Mouse (Mus musculus) bone marrow macrophage, adult 2 months (primary cell): ENCODE measurements at regions not wholly inside any gene's neighbourhood (a gene's known extent, or its start where the extent isn't known, plus 50 kb on each side); places are given as distances from the start of the nearest gene placed in this dataset.
A peak's percentile ranks its signal among the peaks of the same experiment; 100 is the strongest.

Source experiments
- H3K27ac ChIP-seq: 2 replicates; pipeline ENCODE4 v1.5.1; 2012; ENCODE audit warnings: low read depth, low read length; ENCODE audit not compliant: insufficient read depth
- H3K4me1 ChIP-seq: 2 replicates; pipeline ENCODE4 v1.6.1; 2012; ENCODE audit warnings: low read length; ENCODE audit not compliant: control insufficient read depth, insufficient read depth
- H3K4me3 ChIP-seq: 2 replicates; pipeline ENCODE4 v1.5.1; 2012; ENCODE audit warnings: mild to moderate bottlenecking, low read length, moderate library complexity; ENCODE audit not compliant: insufficient read depth
- CTCF ChIP-seq: IDR thresholded peaks from 2 replicates; pipeline ENCODE4 v1.5.1; 2012; ENCODE audit warnings: low read depth, mild to moderate bottlenecking, low read length, moderate library complexity
- POLR2A ChIP-seq: IDR thresholded peaks from 2 replicates; pipeline ENCODE4 v1.6.1; 2012; ENCODE audit warnings: mild to moderate bottlenecking, low read depth, low read length, borderline replicate concordance

DNA sequence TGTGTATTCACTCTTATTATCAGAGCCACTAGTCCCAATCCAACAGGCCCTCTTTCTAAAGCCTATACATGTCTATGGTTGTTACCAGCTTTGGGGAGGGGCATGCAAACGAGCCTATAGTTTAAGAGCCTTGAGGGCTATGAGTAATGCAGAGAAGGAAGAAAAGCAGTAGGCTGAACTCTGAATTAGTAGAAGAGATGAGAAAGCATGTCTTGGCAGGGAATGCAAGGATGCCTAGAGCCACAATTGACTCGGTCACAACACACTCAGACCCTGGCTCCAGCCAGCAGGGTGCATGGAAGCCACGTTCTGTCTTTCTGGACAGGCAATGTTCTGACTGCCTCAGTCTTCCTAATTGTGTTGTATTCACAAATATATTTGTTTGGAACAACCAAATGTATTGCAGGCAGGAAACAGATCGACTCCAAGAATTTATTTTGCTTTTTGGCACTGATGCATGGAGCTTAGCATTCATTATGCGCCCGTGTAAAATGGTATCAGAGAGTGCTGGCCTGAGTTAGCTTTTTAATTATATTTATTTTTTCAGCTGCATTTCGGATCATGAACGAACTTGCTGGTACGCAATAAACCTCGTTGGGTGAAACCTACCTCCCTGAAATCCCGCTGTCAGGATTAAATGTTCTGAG, 110.2 kb downstream of the Rybp start:
- TF ChIP-seq POLR2A (no peak), CTCF (no peak)
- H3K4me3 ChIP-seq: no peak overlapping the region
- H3K4me1 ChIP-seq: peaks cover 3% of the 10 kb centered on the region; the same call in 1 of the 2 replicates
- no peak overlapping the region for H3K27ac ChIP-seq

DNA sequence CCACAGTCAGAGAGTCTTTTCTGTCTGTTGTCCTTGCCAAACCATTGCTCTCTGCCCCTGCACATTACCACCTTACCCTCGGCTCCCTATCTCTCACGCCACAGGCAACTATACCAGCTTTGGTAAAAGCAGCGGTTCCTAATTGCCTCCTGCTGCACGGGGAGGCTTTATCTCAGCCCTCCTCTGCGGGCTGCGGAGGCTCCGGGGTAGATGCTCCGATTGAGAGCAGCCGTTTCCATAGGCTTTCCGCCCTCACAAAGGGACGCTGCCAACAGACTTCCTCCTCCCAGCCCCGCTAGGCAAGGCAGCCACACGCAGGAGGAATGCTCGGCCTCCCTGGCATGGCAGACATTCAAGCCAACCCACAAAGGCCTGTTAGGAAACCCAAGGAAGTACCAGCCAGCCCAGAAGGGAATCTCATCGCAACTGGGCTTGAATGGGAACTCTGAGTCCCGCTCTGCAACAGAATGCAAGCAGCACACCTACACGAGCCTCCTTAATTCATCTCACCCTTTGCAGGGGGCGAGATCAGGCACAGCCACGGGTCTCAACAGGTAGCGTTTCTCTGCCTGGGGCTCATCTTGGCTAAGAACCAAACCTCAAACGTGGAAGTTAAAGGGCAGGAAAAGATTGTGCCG, 116.5 kb downstream of the Rybp start:
- H3K4me1 ChIP-seq: peaks cover 16% of the 10 kb centered on the region
- TF ChIP-seq POLR2A (no peak), CTCF (no peak)
- no peak overlapping the region for H3K27ac ChIP-seq
- H3K4me3 ChIP-seq: peak overlapping the region; percentile 3; the same call in 1 of the 2 replicates

DNA sequence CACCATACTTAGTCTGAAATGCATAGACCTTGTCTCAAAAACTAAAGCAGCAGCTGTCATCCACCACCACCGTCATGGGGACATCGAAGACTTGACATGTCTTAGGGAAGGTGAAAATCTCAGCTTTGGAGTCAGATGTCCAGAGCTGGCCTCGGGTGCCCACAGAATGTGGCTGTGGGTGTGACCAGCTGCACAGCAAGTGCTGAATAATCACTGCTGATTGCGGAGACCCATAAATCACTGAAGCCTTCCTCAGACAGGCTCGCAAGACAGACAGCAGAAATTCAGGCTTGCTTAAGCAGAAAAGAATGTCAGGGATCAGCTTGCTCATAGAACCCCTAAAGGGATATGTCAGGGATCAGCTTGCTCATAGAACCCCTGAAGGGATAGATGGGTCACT, 120.0 kb downstream of the Rybp start:
- peaks cover 33% of the 10 kb centered on the region for H3K4me1 ChIP-seq
- no peak overlapping the region for H3K27ac ChIP-seq
- TF ChIP-seq POLR2A (no peak), CTCF (no peak)
- no peak overlapping the region for H3K4me3 ChIP-seq

DNA sequence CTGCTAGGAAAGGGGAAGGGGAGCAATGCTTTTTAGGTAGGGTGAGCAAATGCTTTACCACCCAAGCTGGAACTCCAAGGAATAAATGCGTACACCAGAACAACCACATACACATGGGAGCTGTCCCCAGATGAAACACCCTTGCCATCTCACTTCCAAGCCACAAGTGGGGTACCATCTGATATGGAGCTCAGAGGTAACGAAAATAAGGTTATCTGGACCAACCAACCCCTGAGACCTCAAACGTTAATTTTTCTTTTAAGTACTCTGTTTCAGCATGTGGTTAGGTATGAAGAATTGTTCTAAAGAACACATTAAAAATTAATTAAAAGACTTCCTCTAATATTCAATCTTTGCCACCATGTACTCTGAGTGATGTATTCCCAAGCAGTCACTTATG, 121.5 kb downstream of the Rybp start:
- Histone ChIP-seq H3K27ac (no peak overlapping the region), H3K4me1 (peaks cover 22% of the 10 kb centered on the region), H3K4me3 (no peak overlapping the region)
- no peak for TF ChIP-seq CTCF
- no peak for TF ChIP-seq POLR2A

DNA sequence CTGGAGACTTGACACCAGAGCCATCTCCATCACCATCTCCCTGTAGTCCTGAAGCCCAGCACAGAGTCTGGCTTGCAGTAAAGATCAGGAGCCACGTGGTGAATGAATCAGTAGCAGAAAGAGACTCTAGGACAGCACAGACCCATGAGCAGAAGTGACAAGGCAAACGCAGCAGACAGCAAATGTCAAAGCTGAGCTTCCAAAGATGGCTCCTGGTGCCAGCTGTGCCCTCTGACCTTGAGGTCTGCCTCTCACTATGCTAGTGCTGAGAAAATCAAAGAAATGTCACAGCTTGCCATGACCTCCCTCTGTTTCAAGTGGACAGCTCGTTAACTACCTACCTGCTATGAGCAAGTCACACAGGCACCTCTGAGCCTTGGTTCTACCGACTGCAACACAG, 123.1 kb downstream of the Rybp start:
- peaks cover 22% of the 10 kb centered on the region for H3K4me1 ChIP-seq
- TF ChIP-seq POLR2A (no peak), CTCF (no peak)
- H3K27ac ChIP-seq: no peak overlapping the region
- H3K4me3 ChIP-seq: no peak overlapping the region

DNA sequence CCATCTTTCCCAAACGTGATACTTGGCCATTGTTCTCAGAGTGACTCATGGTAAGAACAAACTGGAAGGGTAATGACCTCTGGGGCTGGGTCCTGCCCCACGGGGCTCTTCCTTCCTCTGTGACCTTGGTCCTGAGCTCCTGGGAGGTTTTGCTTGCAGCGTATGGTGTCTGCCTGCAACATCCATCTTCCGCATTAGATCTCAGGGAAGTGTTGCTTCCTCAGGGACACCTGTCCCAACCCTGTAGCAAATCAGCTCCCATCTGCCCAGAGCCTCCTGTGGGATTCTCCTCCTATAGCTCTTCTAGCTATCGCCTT, 123.5 kb downstream of the Rybp start:
- H3K27ac ChIP-seq: peak overlapping the region; percentile 44
- peaks cover 22% of the 10 kb centered on the region for H3K4me1 ChIP-seq
- peak overlapping the region; percentile 15 for H3K4me3 ChIP-seq
- no peak for TF ChIP-seq POLR2A
- TF ChIP-seq CTCF: no peak

DNA sequence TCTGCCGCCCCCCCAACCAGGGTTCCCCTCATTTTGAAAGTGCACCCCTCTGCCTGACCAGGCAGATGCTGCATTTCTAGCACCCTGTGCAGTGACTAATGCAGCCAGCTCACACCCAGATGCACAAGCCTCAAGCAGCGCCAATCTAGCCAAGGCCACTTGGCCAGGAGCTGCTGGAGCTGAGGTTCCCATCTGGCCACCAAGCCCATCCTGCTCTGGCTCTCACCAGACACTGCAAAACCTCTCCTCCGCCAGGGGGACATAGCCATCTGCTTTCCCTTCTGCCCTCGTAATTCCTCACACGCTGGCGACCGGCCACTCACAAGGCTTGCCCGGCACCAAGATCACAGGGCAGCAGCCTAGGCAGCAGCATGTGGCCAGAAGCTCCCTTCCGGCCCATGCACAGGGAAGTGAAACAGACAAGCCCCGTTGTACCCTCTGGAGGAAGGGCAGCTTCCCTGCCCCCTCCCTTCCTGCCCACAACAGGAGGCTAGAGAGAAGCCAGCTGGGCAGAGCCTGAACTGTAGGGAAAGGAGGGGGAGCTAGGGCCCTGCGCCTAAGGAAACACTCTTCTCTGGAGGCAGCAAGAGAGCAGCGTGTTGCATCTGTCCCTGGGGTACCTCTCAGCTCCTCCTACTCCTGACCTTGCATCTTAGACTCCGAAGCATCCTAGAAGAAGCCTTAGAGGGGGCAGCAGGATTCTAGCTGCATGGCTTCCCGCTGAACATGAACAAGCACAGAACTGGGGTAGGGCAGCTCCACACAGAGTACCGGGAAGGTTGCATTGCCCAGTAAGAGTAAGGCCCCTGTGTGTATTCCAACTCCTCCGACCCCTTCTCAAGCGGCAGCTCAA, 124.1 kb downstream of the Rybp start:
- peak overlapping the region; percentile 15 for H3K4me3 ChIP-seq

DNA sequence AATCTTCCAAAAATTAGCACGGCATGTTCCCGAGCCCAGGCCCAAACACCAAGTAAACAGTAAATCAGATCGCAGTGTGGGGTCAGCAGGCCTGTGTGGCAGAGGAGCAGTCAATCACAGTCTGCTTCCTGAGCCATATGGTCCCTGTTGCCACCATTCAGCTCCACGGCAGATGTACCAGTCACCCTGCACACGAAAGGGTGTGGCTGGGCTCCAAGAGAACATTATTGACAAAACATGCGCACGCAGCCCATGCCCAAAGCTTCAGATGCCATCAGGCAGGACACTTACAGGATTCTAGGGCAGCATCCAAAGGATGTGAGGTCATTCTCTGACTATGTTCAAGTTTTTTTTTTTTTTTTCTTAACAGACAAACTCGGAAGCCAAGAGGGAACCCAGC, 126.6 kb downstream of the Rybp start:
- Histone ChIP-seq H3K4me3 (no peak overlapping the region), H3K4me1 (peaks cover 25% of the 10 kb centered on the region), H3K27ac (no peak overlapping the region)
- TF ChIP-seq CTCF (no peak), POLR2A (no peak)

More for the DNA sequence above, 124.1 kb downstream of the Rybp start:
- peak overlapping the region; percentile 55 for H3K27ac ChIP-seq
- TF ChIP-seq CTCF (no peak), POLR2A (no peak)
- H3K4me1 ChIP-seq: peaks cover 22% of the 10 kb centered on the region

DNA sequence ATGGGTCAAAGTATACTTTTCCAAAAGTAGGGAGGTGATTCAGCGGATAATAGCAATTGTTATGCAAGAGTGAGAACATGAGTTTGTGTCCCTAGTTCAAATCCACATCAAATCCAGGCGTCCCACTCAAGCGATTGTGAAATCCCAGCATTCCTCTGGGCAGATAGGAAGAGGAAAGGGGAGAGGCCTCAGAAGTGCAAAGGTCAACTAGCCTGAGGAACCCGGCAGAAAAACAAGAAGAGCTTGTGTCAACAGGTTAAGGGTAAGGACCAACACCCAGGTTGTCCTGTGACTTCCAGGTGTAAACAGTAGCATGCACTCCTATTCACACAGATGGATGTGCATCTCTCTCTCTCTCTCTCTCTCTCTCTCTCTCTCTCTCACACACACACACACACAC, 127.5 kb downstream of the Rybp start:
- no peak overlapping the region for H3K4me3 ChIP-seq
- no peak overlapping the region for H3K27ac ChIP-seq
- H3K4me1 ChIP-seq: peaks cover 29% of the 10 kb centered on the region
- TF ChIP-seq POLR2A: no peak
- no peak for TF ChIP-seq CTCF

DNA sequence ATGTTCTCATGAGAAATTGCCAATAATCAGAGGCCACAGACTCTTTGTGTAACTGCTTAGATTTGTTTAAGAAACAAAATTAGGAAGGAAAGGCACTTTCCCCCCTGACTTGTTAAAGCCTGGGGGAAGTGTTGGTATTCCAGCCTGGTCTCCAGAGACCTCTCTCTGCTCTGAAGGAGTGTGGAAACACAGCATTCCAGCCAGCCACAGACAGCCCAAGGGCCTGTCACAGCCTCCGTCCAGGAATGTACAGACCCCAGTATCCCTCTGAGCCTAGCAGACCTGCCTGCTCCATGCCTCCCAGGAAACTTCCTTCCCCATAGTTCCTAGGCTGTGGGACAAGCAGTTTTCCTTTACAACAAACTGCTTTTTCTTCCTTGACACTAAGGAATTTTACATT, 128.0 kb downstream of the Rybp start:
- TF ChIP-seq CTCF: no peak
- no peak for TF ChIP-seq POLR2A
- Histone ChIP-seq H3K4me1 (peaks cover 27% of the 10 kb centered on the region), H3K4me3 (no peak overlapping the region), H3K27ac (no peak overlapping the region)
